Mouse (Mus musculus) thymus, adult 2 months (tissue): Measurements from ENCODE around the gene Btc.

Source experiments
- CTCF ChIP-seq: fragments of 200-500 bp; IDR thresholded peaks from 2 replicates; pipeline ENCODE4 v1.5.1; 2012; ENCODE audit warnings: mild to moderate bottlenecking, control low read depth, low read length, moderate library complexity, borderline replicate concordance; ENCODE audit not compliant: control insufficient read depth, poor library complexity, insufficient read depth; ENCODE audit errors: extremely low read depth
- POLR2A ChIP-seq: fragments of 200-500 bp; IDR thresholded peaks from 2 replicates; pipeline ENCODE4 v1.6.1; 2012; ENCODE audit warnings: mild to moderate bottlenecking, low read length, control low read depth, moderate library complexity; ENCODE audit not compliant: control insufficient read depth, poor library complexity, insufficient read depth; ENCODE audit errors: extremely low read depth

DNA sequence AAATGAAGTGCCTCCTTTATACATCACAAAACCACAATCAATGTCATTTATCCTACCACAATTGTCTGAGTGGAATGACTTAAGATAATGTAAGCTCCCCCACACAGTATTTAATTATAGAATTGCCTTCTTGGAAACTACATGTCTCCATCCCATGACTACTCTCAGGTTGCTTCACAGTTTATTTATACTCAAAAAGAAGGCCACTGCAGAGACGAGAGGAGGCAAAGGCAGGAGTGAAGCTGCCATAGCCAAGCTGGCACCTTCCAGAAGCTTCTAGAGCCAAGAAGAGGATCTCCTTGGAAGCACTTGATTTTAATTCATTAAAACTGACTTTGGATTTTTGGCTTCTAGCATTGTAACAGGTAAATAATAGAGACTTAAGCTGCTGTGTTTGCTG lies 81.0 kb downstream of the Btc start:
- no peak for TF ChIP-seq CTCF
- TF ChIP-seq POLR2A: no peak
